Mouse (Mus musculus) small intestine, adult 2 months (tissue): ENCODE data around the gene Higd1c. TPM values are rescaled to one million over a fixed set of nuclear protein-coding genes. Genes with fewer than 3 reads are reported as not detected.

Source experiments
- H3K27ac ChIP-seq: fragments of 200-500 bp; 2 replicates; pipeline ENCODE4 v1.5.1; 2012; ENCODE audit warnings: low read depth, low read length, control low read depth, inconsistent platforms; ENCODE audit not compliant: insufficient read depth
- H3K27me3 ChIP-seq: fragments of 200-500 bp; 2 replicates; pipeline ENCODE4 v1.6.1; 2012; ENCODE audit warnings: mild to moderate bottlenecking, moderate library complexity, low read length, inconsistent platforms; ENCODE audit not compliant: control insufficient read depth, insufficient read depth
- H3K36me3 ChIP-seq: fragments of 200-500 bp; 2 replicates; pipeline ENCODE4 v1.6.1; 2012; ENCODE audit warnings: mild to moderate bottlenecking, low read length, control low read depth, inconsistent platforms; ENCODE audit not compliant: control insufficient read depth, insufficient read depth
- H3K4me1 ChIP-seq: fragments of 200-500 bp; 2 replicates; pipeline ENCODE4 v1.6.1; 2012; ENCODE audit warnings: low read length, inconsistent platforms, mixed read lengths; ENCODE audit not compliant: control insufficient read depth, insufficient read depth, insufficient read length
- H3K4me3 ChIP-seq: fragments of 200-500 bp; 2 replicates; pipeline ENCODE4 v1.5.1; 2012; ENCODE audit warnings: low read depth, mild to moderate bottlenecking, control low read depth, inconsistent platforms, low read length, moderate library complexity
- CTCF ChIP-seq: fragments of 200-500 bp; IDR thresholded peaks from 2 replicates; pipeline ENCODE4 v1.5.1; 2012; ENCODE audit warnings: low read depth, mild to moderate bottlenecking, control low read depth, inconsistent platforms, low read length, moderate library complexity, mixed read lengths; ENCODE audit not compliant: insufficient replicate concordance, insufficient read length; ENCODE audit errors: extremely low read depth
- POLR2A ChIP-seq: fragments of 200-500 bp; IDR thresholded peaks from 2 replicates; pipeline ENCODE4 v1.6.1; 2012; ENCODE audit warnings: low read depth, mild to moderate bottlenecking, control low read depth, inconsistent platforms, low read length, moderate library complexity
- WGBS: fragments of 180-500 bp; shearing (Covaris S2); methylation state at CpG from one replicate; pipeline ENCODE4 v1.1.7; 2018; 5-methylcytosine and 5-hydroxymethylcytosine counted together
- polyA plus RNA-seq: library from polyadenylated mRNA; depleted of rRNA; stranded (reverse); fragments of >200 nt; gene quantifications from 2 replicates; pipeline ENCODE4 v1.2.3, GENCODE M21; 2012; rRNA removed

Gene Higd1c
- polyA plus RNA-seq, 1 experiment, result not detected

- WGBS, result 72% methylated on average over 13 of the region's 13 CpGs
- H3K27ac ChIP-seq, result no peak overlapping the region
Observed at GRCm38 (mm10) chr15:100428296-100428905, 64.1 kb downstream of the Higd1c start.

GRCm38 (mm10) chr15:100429959-100430565 is 65.7 kb downstream of the Higd1c start:
- TF ChIP-seq POLR2A, result no peak
- TF ChIP-seq CTCF, result no peak
- WGBS, result 68% methylated on average over 11 of the region's 11 CpGs
- H3K4me1 ChIP-seq, result peaks cover 5% of the 10 kb centered on the region
- no peaks in the 10 kb centered on the region for H3K36me3 ChIP-seq
- H3K27me3 ChIP-seq, result no peaks in the 10 kb centered on the region
- no peak overlapping the region for H3K27ac ChIP-seq
- no peak overlapping the region for H3K4me3 ChIP-seq

More at GRCm38 (mm10) chr15:100428296-100428905, 64.1 kb downstream of the Higd1c start:
- Histone ChIP-seq H3K27me3 (no peaks in the 10 kb centered on the region), H3K4me1 (peaks cover 8% of the 10 kb centered on the region), H3K36me3 (no peaks in the 10 kb centered on the region), H3K4me3 (no peak overlapping the region)
- TF ChIP-seq POLR2A (no peak), CTCF (no peak)

DNA sequence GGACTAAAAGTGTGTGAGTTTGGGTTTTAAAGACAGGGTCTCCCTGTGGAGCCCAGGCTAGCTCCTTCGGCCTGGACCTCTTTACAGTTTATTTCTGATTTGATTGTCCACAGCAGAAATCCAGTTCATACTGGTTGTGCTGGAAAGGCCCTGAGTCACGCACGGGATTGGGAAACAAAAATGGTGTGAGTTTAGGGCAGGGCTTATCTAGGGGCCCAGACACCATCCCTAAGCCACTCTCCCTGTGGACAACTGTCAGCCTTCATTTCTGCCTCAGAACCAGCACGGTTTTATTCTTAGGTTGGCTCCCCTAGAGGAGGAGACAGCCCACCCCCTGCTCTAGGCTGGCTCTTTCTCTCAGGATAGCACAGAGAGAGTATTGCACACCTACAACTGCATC is 68.9 kb downstream of the Higd1c start:
- Histone ChIP-seq H3K36me3 (no peaks in the 10 kb centered on the region), H3K27me3 (no peaks in the 10 kb centered on the region), H3K4me3 (no peak overlapping the region), H3K27ac (no peak overlapping the region), H3K4me1 (peaks cover 9% of the 10 kb centered on the region)
- 68% methylated on average over 4 of the region's 4 CpGs for WGBS
- TF ChIP-seq CTCF (no peak), POLR2A (no peak)

Other genes starting within 250 kb of the Higd1c start
- 24.4 and 41.8 TPM in 2 replicates for gene Atf1, start 136.7 kb upstream of the Higd1c start, polyA plus RNA-seq
- not detected in 2 replicates for gene Tmprss12, start 83.7 kb upstream of the Higd1c start, polyA plus RNA-seq
- 12.7 and 16.4 TPM in 2 replicates for gene Mettl7a1, start 60.4 kb upstream of the Higd1c start, polyA plus RNA-seq
- not detected in 2 replicates for gene Mettl7a3, start 29.6 kb upstream of the Higd1c start, polyA plus RNA-seq
- gene Methig1, start 11.4 kb upstream of the Higd1c start, polyA plus RNA-seq, result not detected in 2 replicates
- gene Mettl7a2, start 11.3 kb upstream of the Higd1c start, polyA plus RNA-seq, result not detected in 2 replicates
- 0.13 and 0.20 TPM in 2 replicates for gene Gm5475, start 57.6 kb downstream of the Higd1c start, polyA plus RNA-seq
- gene Slc11a2, start 60.5 kb downstream of the Higd1c start, polyA plus RNA-seq, result 39.4 and 138 TPM in 2 replicates
- gene Letmd1, start 104.5 kb downstream of the Higd1c start, polyA plus RNA-seq, result 16.3 and 26.1 TPM in 2 replicates
- 0.62 and 0.96 TPM in 2 replicates for gene Csrnp2, start 130.9 kb downstream of the Higd1c start, polyA plus RNA-seq
- 1.7 and 2.1 TPM in 2 replicates for gene Tfcp2, start 187.5 kb downstream of the Higd1c start, polyA plus RNA-seq
- 7.2 and 12.0 TPM in 2 replicates for gene Pou6f1, start 235.4 kb downstream of the Higd1c start, polyA plus RNA-seq